Mouse (Mus musculus): ENCODE measurements around the gene Lcor. TPM values are rescaled to one million over a fixed set of nuclear protein-coding genes. Genes with fewer than 3 reads are reported as not detected.

The Lcor gene
- 3.2 and 3.5 TPM in 2 replicates for polyA plus RNA-seq (2012; rRNA removed)

DNA sequence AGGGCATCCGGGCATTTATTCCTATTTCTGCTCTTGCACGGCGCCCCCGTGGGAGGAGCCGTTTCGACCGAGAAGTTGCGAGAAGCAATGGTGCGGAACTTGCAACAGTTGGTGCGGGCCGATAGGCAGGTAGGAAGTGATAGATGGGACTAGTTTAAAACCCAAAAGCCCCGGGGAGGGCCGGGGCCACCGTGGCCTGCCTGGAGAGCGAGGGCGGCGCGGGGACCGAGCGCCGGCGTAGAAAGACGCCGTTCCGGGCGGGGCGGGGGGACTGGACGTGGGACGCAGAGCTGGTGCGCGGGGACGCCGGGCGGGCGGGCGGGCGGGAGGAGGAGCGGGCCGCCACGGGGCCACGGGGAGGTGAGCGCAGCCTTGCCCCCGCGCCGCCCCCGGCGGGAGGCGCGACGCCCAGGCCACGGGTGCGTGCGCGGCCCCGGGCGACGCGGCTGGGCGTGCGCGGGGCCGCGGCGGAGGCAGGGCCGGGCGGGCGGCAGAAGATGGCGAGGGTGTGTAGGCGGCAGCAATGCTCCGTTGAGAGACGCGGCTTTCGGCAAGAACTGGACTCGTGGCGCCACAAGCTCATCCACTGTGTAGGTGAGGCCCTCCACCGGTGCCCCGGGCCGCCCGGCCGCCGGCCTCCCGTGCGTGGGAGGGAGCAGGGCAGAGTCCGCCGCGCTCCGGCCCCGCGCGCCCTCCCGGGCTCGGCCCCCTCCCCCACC is at the start of gene Lcor:
Lcor (plus strand) TSS at position 448 of the 719 bp plus-strand sequence.
- no peak for DNase-seq (ENCODE audit: low read depth)

DNA sequence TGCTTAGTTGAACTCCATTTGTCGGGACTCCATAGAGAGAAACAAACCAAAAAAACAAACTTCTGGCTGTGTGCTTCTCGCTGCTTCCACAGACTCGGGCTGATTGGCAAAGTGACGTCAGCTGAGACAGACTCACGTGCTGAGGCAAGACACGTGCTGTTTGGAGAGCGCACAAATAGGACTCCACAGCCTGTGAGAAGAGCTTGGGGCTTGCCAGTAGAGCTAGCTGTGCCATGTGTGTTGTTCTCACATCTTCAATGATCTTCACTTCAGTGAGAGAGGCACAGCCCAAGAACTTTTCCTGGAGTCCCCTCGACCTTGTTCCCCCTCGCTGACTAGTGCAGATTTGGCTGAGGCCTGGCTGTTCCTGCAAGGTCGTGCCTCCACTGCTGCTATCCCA is 47.1 kb upstream of the Lcor start:
- no peak for DNase-seq (ENCODE audit: low read depth)

DNA sequence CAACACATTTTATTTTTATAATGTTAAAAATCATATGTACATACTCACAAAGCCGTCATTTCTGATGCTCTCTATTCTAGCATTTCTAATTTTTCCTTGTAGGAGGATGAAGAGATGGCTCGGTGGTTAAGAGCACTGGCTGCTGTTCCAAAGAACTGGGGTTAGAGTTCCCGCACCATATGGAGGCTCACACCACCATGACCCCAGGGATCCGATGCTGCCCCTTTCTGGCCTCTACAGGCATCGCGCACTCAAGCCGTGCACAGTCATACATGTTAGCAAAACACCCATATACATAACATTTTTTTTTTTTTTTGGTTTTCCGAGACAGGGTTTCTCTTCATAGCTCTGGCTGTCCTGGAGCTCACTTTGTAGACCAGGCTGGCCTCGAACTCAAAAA is 46.0 kb upstream of the Lcor start:
- DNase-seq (ENCODE audit: low read depth) = no peak

DNA sequence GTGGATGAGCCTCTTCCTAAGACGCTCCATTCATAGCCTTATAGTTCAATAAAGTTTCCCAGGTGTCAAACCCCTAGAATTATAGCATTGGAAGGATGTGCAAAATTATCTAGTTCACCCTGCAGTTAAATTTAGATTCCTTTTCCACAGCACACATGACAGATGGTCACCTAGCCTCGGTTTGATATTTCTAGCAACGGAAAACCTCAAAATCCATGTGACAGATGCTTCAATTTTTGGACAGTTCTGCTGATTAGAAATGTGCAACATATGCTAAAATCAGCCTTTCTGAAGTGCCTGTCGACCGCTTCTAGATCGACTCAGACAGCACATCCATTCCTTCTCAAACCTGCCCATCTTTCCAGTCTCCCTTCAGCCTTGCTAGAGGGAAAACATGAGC is 43.5 kb upstream of the Lcor start:
- DNase-seq (ENCODE audit: low read depth) = no peak

DNA sequence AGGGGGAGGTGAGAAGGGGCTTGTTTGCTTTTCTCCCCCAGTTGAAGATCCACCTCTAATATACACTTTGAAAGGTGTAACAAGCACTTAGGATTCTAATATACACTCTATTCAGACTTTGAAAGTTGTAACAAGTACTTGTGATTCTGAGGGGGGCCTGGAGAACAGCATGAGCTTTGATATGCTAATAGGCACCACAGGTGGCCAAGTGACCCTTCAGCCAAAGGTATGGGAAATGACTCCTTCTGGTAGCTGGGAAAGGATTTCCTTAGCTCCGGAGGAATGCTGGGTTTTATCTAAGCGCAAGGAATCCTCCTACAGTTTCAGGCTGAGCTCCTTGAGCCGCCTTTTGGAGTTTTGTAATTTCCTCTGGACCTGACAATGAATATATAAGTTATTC is 41.0 kb upstream of the Lcor start:
- no peak for DNase-seq (ENCODE audit: low read depth)

DNA sequence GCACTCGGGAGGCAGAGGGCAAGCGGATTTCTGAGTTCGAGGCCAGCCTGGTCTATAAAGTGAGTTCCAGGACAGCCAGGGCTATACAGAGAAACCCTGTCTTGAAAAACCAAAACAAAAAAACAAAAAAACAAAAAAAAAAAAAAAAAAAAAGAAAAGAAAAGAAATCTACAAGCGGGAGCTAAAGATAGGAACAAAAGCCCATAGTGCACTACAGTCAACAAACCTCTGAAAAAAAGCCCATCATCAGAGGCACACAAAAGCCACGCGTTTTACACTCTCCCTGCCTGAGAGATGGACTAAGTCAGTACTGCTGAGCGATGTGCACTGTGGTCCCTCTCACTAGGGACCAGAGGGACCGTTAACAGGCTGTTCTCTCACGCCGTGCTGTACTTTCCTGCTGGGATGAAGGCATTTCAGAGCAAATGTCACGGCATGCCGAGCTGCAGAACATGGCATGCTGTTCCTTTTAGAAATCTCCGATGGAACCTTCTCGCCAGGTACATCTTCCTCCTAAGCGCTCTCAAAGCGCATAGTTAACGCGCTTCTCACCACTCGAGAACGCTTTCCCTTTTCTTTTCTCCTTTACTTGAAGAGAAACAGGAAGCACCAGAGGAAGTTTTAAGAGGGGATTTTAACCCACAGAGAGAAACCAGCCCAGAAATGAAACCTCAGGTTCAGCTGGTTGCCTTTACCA is 40.4 kb upstream of the Lcor start:
- no peak for DNase-seq (ENCODE audit: low read depth)

DNA sequence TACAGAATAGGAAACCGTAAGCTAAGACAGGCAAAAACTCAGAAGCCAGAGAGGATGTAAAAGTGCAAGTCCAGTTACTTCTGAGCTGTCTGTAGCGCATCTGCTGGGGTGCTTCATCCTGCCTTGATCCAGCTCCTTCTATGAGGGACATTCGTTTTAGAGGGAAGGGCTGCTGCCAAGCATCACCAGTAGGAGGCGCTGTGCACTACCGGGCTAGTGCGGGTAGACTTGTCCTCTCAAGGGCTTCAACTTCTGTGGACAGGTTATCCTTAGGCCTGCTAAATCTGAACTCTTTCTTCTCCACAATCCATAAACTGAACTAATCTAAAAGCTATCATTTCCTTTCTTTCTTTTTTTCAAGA is 39.8 kb upstream of the Lcor start:
- DNase-seq (ENCODE audit: low read depth) = no peak

DNA sequence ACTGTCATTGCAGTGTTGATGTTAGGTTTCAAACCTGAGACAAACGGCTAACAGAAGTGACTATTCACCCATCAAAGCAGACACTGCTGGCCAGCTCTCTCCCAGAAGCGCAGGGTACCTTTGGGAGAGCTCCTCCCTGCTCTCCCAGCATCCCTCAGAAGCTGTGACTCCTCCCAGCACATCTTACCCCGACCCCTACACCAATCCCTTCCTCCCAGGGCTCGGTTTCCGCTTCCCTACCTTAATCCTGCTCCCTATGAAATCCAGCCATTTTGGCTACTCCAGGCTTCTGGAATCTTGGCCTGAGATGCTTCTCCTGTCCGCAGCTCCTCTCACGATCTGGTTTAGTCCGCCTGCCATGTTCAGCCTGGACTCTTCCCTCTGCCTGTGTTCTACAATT is 37.9 kb upstream of the Lcor start:
- DNase-seq (ENCODE audit: low read depth) = no peak

DNA sequence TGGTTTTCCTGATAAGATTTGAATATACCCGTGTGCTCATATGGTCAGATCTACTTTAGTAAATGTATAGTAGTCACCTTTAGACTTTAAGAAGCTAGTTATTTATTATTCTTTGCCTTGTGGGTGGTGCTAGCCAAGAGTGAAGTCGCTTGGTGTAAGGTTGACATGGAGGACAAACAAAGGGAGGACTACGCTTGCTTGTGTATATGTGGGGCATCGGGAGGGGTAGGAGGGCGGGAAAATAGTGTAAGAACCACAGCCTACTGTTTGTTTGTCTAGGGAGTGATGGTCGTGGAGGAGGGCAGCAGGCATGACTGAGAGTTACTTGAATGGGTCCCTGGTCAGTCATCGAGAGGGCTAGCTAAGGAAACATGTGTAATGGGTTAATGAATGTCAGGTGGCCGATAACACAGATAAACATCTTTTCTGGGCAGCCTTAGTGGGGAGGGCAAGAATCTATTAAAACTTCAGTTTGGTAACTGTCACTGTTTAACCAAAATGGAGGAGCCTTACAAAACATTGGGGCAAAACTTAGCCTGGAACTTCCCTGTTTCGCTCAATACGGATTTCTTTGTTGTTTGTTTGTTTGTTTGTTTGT is 37.3 kb upstream of the Lcor start:
- no peak for DNase-seq (ENCODE audit: low read depth)

DNA sequence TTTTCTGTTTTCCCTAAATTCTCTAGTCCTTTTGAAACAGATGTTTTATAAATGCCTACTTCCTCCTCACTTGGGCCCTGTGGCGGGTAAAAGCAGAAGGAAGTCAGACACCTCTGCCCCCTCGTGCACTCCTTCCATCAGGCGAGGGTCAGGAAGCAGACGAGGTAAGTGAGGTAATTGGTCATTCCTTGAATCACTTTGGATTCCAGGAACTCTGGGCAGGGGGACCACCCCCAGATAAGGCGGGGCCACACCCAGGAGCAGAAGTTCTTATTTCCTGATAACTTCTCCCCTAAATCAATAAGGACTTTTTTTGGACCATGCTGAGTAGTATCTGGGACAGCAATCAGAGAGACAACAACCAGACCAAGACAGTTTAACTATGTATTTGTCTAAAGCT is 36.7 kb upstream of the Lcor start:
- no peak for DNase-seq (ENCODE audit: low read depth)

DNA sequence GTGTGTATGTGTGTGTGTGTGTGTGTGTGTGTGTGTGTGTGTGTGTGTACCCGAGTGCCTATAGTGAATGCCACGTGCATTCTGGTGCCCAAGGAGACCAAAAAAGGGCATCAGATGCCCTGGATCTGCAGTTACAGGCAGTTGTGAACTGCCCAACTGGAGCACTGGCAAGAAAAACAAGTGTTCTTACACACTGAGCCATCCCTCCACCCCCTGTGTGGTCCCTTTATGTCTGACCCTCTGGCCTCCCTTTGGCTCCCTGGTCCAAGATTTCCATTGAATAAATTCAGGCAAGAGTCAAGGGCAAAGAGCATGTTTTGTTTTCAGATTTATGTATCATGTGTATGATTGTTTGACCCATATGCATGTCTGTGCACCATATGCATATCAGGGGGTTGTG is 35.3 kb upstream of the Lcor start:
- DNase-seq (ENCODE audit: low read depth) = no peak

DNA sequence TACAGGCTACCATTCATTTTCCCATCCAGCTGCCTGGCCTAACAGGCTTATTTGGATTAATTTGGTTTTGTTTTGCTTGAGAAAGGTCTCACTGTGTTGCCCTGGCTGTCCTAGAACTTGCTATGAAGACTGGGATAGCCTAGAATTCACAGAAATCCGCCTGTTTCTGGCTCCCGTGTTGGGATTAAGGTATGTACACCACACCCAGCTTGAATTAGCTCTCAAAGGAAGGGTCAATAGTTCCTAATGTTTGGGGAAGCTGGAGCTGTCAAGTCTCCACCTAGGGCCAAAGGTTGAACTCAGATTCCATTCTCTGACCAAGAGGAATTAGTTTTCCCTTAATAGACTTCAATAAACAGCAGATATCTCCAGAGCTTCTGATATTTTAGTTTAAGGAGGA is 34.7 kb upstream of the Lcor start:
- DNase-seq (ENCODE audit: low read depth) = no peak

DNA sequence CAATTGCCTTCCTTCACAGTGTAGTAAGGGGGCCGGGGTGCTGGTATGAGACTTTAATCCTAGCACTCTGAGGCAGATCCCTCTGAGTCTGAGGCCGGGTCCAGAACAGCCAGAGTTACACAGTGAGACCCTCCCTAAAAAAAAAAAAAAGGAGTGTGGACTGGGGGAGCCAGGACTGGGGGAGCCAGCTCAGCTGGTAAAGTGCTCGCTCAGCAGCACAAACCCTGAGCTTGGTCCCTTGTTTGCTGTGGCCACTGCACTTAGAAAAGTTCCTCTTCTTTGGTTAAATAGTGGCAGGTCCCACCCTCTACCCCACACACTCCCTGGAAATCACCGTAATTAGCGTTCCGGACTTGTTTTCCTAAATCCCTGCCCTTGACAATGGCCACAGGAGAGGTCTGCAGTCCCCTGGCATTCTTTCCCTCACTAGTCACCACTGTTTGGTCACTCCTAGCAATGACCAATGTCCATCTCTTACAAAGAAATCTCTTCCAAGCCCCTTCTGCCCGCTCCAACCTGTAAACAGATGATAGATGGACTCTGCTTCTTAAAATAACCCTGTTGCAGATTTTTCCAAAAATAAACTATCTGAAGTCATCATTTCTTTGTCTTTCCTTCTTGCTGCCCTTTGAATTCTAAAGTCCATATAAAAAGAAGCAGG is 32.9 kb upstream of the Lcor start:
- DNase-seq (ENCODE audit: low read depth) = no peak

DNA sequence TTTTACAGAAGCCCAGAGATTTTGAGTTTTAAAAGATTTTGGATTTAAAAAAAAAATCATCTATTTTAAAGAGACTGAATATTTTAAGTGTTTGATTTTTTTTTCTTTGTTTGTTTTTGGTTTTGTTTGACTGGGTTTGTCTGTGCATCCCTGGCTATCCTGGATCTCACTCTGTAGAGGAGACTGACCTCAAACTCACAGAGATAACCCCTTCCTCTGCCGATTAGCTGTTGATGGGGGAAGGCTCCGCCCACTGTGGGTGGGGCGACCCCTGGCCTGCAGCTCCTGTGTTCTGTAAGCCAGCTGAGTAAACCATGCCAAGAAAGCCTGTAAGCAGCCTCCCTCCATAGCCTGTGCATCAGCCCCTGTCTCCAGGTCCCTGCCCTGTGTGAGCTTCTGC is 30.3 kb upstream of the Lcor start:
- no peak for DNase-seq (ENCODE audit: low read depth)

DNA sequence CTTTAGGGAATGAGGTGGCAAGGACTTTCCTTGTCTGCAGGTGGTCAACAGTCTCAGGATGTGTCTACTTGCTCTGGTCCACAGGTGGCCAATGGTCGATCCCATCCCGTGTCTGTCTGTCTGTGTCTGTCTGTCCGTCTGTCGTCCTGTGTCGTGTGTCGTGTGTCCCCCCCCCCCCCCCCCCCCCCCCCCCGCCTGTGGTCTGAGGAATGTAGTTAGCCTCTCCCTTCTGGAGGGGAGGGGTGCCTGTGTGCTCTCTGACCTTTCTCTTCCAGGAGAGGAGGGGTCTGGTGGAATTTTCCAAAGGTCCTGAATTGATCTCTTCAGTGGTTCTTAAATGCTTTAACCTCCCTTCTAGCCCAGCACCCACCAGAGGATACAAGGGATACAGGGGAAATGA is 27.8 kb upstream of the Lcor start:
- no peak for DNase-seq (ENCODE audit: low read depth)

DNA sequence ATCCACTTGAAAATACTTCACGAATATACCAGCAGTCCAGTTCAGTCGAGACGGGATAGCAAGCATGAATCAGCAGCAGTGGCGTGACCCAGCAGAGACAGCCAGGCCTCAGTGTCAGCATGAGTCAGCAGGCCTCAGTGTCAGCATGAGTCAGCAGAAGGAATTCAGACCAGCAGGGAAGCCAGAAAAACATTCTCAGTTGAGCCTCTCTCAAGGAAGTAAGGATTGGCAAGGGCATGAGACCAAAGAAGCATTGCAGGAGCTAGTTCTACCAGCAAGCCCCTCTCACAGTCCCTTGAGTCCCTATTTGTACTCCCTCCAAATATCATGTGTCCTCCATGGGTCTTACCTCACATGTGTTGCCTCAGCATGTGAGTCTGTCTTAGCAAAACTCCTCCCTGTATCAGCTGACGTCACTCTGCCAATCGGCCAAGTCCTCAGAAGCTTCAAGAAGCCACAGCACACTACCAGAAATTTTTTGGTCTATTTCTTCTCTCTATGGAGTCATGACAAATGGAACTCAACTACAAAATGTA is 27.3 kb upstream of the Lcor start:
- no peak for DNase-seq (ENCODE audit: low read depth)

DNA sequence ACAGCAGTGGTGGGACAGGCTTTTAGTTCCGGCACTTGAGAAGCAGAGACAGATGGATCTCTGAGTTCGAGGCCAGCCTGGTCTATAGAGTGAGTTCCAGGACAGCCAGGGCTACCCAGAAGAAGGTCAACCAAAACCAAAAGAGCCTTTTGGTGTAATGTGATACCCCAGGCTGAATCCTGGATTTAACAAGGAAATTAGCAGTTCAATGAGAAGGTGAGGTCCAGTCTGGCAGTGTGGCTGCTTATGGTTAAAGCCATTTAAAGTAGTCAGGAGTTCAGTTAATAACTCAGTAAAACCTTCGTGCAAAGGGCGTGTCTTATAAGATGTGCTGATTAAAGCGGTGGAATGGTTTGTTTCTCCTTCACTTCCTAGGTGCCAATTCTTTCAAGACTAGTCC is 25.3 kb upstream of the Lcor start:
- DNase-seq (ENCODE audit: low read depth) = no peak

DNA sequence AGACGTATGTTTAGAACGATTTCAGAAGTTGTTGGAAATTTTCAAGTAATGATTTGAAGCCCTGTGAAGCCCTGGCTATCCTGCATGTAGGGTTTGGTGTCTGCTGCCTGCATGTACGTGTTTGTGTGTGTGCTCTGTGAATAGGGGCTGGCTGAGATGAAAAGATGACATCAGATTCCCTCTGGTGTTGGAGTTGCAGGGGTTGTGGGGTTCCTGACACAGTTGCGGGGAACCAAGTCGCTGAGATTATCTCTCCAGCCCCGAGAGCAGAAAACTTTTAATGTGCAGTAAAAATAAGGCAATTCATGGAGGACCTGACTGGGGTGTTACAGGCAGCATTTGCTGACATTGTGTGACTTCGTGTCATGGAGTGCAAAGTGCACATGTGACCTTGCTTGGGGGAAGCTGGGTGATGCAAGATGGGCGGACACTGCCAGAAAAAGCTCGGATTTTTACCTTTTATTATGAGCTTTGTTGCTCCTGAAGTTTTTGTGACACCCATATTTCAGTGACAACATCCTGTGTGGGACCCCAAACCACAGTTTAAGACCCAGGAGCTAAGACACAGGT is 20.2 kb upstream of the Lcor start:
- DNase-seq (ENCODE audit: low read depth) = no peak

DNA sequence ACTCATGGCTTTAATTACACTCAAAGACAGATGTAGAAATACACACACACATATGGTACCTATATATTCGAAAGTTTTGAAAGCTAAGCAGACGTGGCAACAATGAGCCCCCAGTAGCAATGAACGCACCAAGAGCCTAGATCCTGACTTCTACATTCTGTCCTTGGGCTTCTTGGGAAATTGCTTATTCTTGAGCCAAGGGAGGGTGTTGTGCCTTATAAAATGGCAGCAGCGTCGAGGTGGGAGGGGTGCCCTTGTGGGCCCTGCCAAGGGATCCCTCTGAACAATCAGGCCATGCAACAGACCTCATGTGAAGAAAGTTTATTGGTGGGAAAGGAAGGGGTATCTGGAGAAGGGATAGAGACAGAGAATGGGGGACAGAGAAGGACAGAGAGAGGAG is 18.6 kb upstream of the Lcor start:
- DNase-seq (ENCODE audit: low read depth) = no peak

DNA sequence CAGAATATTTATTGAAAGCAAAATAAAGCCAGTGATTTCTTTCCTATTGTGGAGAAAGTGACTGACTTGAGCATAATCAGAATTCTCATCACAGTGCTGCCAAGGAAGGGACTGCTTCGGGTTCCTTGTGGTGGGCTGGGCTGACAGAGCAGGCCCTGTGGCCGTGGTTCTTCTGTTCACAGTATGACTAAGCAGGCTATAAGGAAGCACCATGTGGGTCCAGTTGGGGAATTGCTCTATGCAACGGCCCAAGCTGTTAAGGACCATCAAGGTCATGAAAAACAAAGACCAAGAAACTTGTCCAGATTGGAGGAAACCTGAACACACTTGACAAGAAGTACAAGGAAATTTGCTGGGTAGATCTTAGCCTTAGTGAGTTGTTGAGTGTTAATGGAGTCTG is 16.0 kb upstream of the Lcor start:
- DNase-seq (ENCODE audit: low read depth) = no peak

DNA sequence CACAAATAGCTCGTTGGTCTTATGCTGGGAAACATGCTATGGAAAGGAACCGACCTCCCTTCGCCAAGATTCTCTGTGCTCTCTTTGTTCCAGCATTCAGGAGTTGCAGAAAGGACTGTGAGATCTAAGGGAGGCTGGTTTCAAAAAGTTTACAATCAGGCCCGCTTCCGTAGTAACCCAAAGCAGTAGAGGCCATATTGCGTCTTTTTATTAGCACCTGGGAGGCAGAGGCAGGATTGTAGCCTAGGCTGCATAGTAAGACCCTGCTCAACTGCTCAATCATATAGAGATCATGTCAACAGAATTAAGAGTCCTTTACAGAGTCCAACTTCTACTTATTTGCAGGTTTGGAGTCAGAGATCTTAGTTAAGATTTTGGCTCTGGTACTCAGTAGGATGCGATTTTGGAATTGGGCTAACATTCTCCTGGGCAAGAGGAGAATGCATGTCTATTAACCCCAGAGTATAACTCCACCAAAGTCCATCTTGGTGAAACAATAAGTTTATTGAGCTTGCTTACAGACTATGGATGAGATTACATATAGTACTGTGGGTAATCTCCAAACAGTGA is 8.8 kb upstream of the Lcor start:
- DNase-seq (ENCODE audit: low read depth) = no peak

DNA sequence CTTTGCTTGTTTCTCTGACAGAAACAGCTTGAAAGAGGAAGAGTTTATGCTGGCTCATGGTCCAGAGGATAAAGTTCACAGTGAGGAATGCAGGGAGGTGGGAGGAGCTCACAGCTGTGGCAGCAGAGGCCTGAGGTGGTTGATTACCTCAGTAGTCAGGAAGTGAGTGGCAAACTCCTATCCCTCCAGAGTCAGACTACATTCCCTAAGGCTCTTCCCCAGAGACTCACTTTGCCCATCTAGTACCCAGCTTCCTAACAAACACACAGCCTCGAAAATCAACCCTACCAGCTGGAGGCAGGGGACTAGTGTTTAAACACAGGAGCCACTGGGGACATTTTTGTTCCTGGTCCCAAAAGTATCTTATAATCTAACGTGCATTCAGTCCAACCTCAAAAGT is 7.5 kb upstream of the Lcor start:
- DNase-seq (ENCODE audit: low read depth) = no peak
